Mouse (Mus musculus): ENCODE measurements around the gene Dennd2a. TPM values are rescaled to one million over a fixed set of nuclear protein-coding genes. Genes with fewer than 3 reads are reported as not detected.
"Not testable (repeated sequence)": the region's sequence is repeated elsewhere in the genome, so short reads cannot be mapped to it uniquely, and the experiment has no call there.

Gene Dennd2a
- total and polyA plus RNA-seq, 3 experiments = 6.0 to 14.6 (median 7.5) TPM

DNA sequence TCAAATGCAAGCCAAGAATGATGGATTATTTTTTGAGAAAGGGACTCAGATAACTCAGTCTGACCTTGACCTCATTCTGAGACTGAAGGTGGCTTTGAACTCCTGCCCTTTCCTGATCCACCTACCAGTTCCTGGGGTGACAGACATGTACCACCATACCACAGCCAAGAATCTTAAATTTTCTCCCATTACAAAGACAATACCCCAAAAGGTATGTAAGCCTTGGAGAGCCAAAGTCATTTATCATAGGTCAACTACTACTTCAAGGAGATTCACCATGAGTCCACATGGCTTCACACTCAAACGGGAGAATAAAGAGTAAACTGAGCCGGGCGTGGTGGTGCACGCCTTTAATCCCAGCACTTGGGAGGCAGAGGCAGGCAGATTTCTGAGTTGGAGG is 107.1 kb downstream of the Dennd2a start:
- DNase-seq = no peak

DNA sequence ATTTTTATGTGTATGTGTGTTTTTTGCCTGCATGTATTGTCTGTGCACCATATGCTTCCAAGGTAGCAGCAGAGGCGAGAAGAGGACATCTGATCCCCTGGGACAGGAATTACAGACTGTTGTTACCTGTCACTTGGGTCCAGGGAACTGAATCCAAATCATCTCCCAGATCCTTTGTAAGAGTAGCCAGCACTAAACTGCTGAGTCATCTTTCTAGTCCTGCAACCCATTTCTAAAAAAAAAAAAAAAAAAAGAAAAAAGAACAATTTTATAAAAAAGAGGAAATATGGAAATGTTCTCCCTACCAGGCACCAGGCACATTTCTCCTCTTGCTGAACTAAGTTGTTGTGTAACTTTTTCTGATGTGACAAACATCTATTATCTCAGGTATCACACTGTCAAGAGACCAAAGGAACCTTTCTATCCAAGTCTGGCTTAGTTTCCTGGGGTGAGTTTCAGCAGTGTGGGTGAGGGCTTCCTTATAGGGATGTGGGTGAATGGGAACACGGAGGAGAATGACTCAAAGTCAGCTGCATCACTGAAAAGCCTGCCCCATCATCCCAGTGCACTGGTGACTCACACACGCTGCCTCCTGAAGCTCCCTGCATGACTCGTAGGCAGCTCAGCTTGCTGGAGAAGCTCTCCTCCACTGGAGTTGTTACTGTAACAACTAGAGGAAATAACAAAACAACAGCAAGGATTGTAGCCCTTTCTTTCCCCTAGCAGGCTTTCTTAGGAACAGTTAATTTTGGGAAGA is 110.1 kb downstream of the Dennd2a start:
- DNase-seq = peak; percentile 61

DNA sequence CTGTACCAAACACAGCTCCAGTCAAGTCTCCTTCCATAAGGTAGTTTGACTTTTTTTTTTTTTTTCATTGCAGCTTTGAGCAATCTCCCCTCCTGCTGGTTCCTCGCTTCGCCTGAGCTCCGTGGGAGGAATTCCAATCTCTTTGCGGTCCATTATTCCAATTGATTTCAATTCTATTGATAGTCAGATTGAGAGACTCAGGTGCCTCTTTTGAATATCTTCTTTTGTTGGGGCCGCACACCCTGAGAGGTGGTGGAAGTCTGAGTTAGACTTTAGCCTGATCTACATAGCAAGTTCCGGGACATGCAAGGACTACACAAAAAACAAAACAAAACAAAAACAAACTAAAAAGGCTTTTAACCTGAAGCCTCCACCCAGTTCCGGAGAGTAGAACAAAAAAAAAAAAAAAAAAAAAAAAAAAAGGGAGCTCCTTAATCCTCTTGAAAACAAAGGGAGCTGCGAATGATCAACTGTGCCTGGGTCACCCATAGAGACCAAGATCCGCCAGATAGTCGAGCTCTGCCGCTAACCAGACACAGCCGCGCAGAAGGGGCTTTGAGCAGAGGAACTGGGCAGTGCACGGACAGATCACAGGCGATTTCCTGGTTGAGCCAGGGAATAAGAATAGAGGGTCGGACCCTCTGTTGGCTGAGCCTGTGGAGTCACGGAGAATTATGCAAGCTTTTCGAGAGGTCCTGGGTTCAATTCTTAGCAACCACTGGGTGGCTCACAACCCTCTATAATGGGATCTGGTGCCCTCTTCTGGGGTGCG is 111.7 kb downstream of the Dennd2a start:
- no peak for DNase-seq

DNA sequence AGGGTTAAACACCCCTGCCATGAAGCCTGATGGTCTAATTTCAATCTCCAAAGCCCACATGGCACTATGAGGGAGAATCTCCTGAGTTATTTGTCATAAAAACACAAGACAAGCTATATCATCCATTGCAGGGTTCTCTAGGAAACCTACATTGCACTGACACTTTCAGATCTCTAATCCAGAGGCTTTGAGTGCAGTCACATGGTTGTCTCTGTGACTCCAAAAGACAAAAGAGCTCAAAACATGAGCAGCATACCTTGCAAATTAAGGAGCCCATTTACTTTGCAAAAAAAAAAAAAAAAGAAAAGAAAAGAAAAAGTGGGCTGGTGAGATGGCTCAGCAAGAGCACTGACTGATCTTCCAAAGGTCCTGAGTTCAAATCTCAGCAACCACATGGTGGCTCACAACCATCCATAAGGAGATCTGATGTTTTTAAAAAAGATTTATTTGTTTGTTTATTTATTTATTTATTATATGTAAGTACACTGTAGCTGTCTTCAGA is 114.8 kb downstream of the Dennd2a start:
- no peak for DNase-seq

DNA sequence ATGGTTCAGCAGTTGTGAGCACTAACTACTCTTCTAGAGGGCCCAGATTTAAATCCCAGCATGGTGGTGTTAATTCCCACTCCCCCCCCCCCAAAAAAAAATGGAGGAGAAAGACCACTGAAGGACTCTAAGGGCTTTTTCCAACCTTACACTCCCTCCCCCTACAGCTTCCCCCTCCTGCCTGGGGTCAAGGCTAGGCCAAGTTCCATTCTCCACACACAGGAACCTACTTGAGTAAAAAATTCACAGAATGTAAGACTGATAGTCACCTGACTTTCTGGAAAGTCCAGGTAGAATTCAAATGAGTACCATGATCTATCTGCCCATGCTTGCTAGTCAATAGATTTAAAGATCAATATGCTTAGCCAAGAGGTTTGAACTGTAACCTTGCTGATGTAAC is 117.5 kb downstream of the Dennd2a start:
- no peak for DNase-seq

- DNase-seq = not testable (repeated sequence)
Observed at GRCm38 (mm10) chr6:39437519-39437918, 120.1 kb downstream of the Dennd2a start.

GRCm38 (mm10) chr6:39435875-39436274 is 121.8 kb downstream of the Dennd2a start:
- DNase-seq = no peak

- DNase-seq = no peak
Observed at GRCm38 (mm10) chr6:39434886-39435492, 122.7 kb downstream of the Dennd2a start.

DNA sequence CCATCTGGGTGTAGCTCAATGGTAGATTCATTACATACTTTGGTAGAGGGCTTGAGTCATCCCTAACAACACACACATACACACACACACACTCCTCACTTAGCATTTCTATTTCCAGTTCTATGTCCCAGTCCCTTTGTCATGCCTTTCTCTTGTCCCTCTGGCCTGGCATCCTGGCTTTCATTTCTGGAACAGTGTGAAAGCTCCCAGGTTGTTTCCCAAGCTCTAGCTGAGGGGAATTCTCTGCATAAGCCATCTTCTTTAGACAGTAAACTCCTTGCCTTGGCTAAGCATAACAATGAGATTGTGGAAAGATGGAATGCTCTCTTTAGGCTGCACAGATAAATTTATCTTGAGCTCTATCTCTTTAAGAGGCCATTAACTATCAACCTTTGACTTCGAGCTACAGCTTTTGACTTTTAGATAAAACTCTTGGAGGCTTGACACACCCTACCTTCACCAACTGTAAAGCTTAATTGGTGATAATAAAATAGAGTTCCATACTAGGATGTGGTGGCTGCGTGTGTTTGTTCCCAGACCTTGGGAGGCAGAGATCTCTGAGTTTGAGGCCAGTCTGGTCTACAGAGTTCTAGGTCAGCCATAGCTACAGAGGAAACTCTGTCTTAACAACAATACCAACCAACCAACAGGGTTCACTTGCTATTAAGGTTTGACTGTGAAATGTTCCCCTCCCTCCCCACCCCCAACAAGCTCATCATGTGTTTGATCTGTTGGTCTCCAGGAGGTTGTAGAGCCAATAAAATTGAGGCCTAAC is 123.4 kb downstream of the Dennd2a start:
- DNase-seq = no peak

DNA sequence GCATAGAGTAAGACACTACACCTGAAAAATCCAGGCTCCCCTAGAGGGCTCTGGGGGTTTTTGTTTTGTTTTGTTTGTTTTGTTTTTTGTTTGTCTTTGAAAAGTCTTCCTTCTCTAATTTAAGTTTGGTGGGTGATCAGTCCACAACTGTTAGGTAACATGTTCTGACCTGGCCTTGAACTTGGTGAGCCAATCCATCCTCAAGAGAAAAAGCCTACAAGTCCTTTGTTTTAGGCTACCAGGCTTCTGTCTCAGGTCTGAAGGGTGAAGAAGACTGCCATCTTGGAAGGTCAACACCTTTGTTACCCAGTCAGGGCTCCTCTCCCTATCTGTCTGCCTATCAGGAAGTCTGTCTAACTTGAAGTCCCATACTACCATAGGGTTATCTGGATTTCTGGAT is 124.0 kb downstream of the Dennd2a start:
- no peak for DNase-seq

DNA sequence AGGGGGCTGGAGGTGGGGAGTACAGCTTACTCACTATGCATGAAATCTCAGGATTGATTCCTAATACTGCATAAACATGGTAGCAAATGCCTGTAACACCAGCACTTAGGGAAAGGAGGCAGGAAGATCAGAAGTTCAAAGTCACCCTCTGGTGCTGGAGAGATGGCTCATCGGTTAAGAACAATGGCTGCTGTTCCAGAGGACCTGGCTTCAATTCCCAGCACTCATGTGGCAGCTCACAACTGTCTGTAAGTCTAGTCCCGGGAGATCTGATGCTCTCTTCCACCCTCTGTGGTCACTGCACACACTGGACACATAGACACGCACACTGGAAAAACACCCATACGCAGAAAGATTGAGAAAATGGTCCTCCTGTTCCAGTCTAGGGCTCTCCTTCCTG is 124.5 kb downstream of the Dennd2a start:
- no peak for DNase-seq

DNA sequence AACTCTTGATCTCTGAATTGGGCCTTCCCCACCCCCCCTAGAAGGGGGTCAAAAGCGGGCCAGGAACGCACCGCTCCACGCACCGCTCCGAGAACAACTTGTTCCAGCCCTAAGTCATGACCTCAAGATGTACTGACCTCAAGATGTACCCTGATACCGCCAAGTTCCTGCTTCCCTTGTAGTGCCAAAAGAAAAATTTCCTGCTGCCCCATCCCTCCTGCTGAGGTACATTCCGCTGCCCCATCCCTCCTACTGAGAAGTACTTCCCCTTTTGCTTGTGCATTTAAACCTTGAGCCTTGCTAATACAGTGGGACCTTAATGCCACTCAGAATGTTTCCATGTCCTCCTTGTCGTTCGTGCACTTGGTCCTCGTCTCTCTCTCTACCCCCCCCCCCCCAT is 126.9 kb downstream of the Dennd2a start:
- DNase-seq = no peak

DNA sequence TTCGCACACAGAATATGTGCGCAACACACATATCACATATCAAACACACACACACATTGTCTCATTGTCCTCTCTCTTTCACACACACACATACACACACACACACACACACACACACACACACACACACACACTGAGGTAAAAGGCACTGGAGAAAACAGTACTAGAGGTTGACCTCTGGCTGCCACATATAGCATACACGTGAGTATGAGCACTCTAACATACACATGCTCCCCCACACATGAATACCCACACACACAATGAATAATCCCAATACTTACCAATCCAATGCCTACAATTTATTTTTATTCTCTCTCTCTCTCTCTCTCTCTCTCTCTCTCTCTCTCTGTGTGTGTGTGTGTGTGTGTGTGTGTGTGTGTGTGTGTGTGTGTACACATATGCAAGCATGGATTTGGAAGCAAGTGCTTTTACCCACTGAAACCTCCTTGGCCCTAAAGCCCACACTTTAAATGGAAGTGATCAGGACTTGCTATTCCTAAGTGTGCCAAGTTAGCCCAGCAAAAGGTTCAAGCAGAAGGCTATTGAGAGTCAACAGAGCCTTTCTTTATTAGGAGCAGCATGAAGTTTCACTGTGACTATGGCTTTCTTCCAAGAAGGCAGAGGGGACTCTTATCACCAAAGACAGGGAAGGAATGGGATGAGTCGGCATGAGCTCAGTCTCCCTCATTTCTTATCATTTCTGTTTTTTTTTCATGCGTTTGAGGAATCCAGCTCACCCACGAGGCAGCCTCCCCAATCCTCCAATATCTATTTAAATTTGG is 128.5 kb downstream of the Dennd2a start:
- DNase-seq = no peak

DNA sequence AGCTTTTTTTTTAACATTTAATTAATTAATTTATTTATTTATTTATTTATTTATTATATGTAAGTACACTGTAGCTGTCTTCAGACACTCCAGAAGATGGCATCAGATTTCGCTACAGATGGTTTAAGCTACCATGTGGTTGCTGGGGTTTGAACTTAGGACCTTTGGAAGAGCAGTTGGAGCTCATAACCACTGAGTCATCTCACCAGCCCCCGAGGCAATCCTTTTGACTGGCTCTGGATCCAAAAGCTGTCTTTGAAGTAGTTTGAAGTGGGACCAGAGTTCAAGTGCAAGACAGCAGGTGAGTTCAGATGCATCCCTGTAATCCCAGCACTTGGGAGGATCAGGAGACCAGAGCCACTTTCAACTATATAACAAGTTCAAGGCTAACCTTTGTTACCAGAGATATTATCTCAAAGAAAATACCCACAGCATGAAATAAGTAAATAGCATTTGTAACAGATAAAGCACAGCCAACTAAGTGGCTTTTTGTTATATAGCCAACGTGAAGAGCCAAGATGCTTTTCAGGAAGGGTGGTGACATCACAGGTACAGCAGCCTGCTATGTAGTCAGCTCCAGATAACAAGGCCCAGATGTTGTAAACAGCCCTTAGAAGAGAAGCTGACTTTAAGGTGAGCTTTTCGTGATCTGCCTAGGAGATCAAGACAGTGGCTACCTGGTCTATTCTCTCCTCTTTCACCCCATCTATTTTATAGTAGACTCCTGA is 130.2 kb downstream of the Dennd2a start:
- no peak for DNase-seq

DNA sequence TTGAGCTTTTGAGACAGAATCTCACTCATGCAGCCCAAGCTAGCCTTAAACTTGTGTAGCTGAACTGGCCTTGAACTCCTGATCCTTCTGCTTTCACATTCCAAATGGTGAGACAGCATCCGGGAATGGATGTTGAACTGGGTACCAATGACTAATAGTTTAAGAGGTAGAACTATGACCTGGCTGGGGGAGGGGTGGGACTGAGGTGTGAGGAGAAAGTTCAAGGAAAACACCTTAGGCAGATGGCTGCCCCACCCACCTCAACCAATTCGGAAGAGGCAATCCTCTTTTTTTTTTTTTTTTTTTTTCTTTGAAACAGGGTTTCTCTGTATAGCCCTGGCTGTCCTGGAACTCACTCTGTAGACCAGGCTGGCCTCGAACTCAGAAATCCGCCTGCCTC is 130.9 kb downstream of the Dennd2a start:
- no peak for DNase-seq

DNA sequence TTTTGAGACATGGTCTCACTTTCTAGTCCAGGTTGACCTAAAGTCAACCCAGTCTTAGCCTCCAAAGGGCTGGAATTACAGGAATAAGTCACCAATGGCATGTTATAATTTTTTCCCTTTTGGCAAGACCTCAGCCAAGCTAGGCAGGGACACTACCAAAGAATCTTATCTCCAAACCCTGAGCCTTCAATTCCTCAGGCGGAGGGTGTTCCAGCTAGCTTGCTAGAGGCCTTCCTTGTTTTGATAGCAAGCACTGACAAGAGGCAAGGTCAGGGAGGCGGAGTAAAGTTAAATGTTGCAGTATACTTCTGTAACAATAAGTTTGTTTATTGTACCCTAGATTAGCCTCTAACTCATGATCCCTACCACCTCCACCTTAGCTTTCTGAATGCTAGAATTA is 132.5 kb downstream of the Dennd2a start:
- no peak for DNase-seq

DNA sequence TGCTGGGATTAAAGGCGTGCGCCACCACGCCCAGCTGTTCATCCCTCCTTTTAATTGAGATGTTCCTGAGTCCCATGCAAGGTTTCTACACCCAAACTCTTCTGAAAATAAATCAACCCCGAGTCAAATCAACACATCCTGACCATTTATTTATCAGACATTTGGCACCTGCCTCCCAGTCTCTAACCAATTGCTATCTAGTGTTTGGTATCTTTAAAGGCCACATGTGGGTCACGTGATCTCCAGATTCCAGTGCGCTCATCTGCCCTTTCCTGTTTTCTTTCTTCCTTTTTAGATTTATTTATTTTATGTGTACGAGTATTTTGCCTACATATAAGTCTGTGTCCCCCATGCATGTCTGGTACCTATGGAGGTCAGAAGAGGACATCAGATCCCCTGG is 134.0 kb downstream of the Dennd2a start:
- no peak for DNase-seq

- DNase-seq = no peak
Observed at GRCm38 (mm10) chr6:39423130-39423551, 134.5 kb downstream of the Dennd2a start.

DNA sequence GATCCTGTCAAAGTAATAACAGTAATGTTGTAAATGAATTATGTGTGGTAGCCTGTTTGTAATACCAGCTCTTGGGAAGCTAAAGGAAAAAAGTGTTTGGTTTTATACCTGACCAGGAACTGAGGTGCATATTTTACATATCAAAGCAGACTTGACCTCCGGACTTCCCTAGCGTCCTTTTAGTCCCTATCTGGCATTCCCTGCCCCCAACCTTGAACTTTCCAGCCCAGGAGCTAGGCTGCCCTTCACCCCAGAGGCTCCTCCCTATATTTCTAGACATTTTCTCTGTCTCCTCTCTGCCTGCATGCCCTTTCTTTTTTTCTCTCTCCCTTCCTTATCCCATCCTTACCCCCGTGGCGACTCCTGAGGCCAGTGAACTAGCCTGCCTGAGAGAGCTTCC is 136.8 kb downstream of the Dennd2a start:
- DNase-seq = no peak

All from adrenal gland, adult 2 months (tissue).